Mouse (Mus musculus) G1E-ER4 (cell line): ENCODE results near the gene Cfb. TPM values are rescaled to one million over a fixed set of nuclear protein-coding genes. Genes with fewer than 3 reads are reported as not detected.

Experiments used
- GATA1 ChIP-seq: IDR thresholded peaks from one replicate; pipeline ENCODE4 v1.8.0; 2012; ENCODE audit warnings: low read length, inconsistent platforms
- polyA plus RNA-seq: library from polyadenylated mRNA; stranded (reverse); fragments of >175 nt; gene quantifications from 2 replicates; pipeline ENCODE4 v1.2.3, GENCODE M21; 2012

Cfb gene
- polyA plus RNA-seq, 1 experiment, result not detected

DNA sequence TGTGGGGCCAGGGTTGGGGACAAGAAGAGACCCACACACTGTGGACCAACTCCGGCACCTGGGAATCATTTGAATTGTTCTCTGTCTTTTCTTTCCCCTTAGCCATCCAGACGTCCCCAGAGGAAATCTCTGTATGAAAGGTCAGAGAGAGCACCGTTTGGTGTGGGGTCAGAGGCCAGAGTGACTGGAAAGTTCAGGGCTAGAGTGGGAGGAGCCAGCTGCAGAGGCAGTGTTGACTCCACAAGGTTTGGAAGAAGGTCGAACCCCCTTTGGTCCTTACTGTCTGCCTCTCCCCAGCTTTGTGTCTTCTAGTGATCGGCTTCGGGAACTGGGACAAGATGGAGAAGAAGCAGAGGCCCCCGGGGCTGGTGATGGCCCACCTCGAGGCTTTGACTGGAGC, 8.8 kb downstream of the Cfb start:
- no peak for TF ChIP-seq GATA1

DNA sequence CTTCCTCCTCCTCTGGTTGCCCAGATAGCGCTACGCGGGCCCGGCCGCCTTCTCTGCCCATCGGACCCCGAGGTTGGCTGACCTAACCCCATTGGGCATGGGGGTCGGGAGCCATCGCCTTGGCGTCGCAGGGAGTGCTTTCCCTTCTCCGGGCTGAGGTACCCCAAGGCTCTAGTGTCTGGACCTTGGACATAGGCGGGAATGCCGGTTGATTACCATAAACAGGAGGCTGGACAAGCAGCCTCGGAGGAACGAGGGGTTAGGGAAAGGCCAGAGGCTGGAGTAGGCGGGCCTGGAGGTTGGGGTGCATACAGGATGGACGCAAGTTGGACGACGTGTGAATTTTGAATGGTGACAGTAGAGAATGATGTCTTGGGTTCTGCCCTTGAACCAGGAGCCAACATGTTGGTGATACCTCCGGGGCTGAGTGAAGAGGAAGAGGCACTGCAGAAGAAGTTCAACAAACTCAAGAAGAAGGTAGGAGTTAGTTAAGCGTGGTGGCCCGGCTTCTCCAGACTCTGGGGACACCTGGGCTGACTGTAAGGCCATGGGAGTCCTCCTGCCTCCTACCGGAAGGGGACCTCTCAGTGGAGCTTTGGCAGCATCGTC, 11.7 kb downstream of the Cfb start:
- TF ChIP-seq GATA1, result no peak

GRCm38 (mm10) chr17:34849722-34850516, 12.4 kb downstream of the Cfb start, which contains the start of the genes Skiv2l and Nelfe:
TSS of gene Skiv2l (minus strand) at chr17:34850210.
TSS of gene Nelfe (plus strand) at chr17:34850391.
- TF ChIP-seq GATA1, result no peak

- no peak for TF ChIP-seq GATA1
Measured at GRCm38 (mm10) chr17:34847615-34848014, 14.7 kb downstream of the Cfb start.

GRCm38 (mm10) chr17:34847192-34847591, 15.1 kb downstream of the Cfb start:
- TF ChIP-seq GATA1, result no peak

- no peak for TF ChIP-seq GATA1
Measured at GRCm38 (mm10) chr17:34844884-34845283, 17.4 kb downstream of the Cfb start.

GRCm38 (mm10) chr17:34840736-34841307, 21.5 kb downstream of the Cfb start:
- no peak for TF ChIP-seq GATA1

- no peak for TF ChIP-seq GATA1
Measured at GRCm38 (mm10) chr17:34838785-34839184, 23.5 kb downstream of the Cfb start.

- TF ChIP-seq GATA1, result no peak
Measured at GRCm38 (mm10) chr17:34837464-34838324, 24.6 kb downstream of the Cfb start.

DNA sequence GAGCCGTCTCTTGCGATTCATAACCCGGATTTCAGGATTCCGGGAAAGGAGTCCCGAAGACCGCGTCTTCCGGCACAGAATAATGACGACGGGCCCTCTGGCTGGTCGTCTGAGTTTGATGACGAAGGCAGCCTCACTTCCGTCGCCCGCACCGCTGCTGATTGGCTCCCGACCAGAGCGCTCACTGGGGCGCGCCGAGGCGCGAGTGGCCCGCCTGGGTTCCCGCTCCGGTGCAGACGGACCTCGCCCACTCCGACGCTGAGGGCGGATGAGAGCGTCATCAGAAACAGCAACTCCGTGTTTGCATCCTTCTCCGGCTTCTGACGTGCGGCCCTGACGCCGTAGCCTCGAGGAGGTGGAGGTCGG, 25.5 kb downstream of the Cfb start, which contains the start of the genes Stk19 and Dxo:
TSS of gene Stk19 (minus strand) at position 90 of the 366 bp plus-strand sequence.
TSS of gene Dxo (plus strand) at position 164 of the 366 bp plus-strand sequence.
- no peak for TF ChIP-seq GATA1

DNA sequence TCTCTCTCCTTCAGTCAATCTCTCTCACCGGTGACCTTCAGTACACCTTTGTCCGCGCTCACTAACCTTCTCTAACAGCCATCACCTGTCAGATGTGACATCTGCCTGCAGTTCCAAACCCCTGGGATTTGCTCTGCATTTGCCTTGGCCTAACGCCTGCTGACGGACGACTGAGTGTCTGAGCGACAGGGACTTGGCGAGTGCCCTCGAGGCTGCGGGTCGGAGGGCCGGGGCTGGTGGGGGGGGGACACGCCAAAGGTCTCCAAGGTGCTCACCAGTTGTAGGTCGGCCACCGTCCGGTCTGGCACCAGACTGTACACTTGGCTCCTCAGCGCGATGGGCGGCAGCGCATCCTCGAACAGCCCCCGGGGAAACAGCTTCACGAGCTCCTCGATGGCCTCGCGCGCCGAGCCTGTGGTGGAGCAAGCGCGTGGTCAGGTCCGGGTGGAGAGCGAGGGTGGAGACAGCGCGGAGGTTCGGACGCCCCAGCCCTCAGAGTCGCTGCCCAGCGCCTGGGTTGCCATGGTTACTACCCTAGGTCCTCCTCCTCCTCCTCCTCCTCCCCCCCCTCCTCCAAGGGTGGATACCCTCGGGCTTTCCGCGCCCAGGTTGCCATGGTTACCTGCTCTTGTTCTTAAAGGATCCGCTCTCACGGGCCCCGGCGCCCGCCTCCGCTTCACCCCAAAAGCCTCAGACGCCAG, 26.0 kb downstream of the Cfb start:
- TF ChIP-seq GATA1, result no peak

DNA sequence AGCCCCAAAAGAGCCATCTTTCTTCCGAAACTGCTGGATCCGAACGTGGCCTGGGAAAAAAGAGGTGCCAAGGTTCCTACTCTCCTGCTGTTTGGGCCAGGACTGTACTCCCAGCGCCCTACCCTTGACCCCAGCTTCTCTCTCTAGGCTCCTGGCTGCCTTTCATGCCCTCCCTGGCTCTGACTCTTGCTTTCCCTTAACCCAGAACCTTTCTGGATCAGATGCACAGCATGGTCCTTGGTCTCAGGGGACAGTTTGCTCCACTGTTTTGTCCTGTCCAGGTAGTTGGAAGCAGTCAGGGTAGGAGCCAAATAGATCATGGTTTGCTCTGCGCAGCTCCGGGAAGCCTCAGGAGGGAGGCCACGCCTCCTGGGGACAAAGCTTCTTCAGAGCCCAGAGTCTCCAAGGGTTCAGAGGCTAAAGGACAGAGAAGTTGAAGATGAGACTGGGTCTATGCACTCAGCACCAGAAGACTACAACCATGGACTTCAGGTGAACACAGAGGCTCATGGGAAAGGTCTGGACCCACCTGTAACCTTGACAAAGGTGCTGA, 47.4 kb downstream of the Cfb start:
- TF ChIP-seq GATA1, result no peak

DNA sequence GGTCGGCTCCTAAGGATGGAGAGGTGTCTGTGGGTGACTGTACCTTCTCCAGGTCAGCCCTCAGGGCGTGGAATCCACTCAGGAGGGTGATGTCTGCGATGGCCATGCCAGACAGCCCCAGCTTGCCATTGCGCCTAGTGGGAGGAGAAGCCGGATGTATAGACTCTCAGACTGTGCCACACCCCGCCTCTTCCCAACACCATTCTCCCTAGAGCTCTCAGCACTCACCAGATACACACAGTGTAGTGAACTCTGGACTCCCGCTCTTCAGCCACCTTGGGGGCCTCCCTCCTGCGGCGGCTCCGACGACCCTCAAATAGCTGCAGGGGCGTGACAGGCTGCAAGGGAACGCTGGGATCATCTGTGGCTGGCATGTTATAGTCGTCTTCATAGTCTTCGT, 51.0 kb downstream of the Cfb start:
- TF ChIP-seq GATA1, result no peak

- TF ChIP-seq GATA1, result no peak
Measured at GRCm38 (mm10) chr17:34808599-34809205, 53.6 kb downstream of the Cfb start.
